Mouse (Mus musculus): ENCODE measurements at regions not wholly inside any gene's neighbourhood (a gene's known extent, or its start where the extent isn't known, plus 50 kb on each side); places are given as distances from the start of the nearest gene placed in this dataset.

GRCm38 (mm10) chr2:128217784-128218467 lies 92.1 kb downstream of the Bcl2l11 start:
- DNase-seq = no peak

DNA sequence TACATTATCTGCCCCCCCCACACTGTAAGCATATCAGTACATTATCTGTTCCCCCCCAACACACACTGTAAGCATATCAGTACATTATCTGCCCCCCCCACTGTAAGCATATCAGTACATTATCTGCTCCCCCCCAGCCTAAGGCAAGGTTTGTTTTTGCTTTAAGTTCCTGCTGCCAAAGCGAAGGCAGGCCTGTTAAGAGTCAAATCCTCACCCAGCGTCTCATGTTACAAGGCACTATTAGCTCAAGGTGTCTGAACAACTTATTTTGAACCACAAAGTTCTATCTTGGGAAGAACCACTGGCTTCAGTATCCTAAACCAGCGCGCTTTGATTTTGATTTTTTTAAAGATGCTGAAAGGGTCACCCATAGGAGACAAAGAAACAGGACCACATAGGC lies 93.1 kb downstream of the Bcl2l11 start:
- DNase-seq = no peak

DNA sequence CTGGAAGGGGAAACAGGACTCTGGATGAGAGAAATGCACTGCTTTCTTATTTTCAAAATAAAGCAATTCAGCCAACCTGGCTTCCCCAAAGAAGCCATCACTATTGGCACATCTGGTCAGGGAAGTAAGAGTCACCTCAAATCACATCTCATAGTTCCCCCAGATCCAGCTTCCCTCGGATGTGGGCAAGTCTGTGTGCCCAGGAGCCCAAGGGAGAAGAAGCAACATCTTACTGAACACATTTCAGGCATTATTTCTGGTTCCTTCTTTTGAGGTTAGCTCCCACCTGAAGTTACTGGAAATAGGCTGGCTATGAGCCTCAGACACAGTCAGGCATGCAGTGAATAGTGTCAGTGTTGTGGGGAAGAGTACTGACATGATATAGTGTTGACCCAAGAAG lies 95.2 kb downstream of the Bcl2l11 start:
- DNase-seq = no peak

GRCm38 (mm10) chr2:128221657-128222056 lies 95.8 kb downstream of the Bcl2l11 start:
- DNase-seq = no peak

- DNase-seq = no peak
These were observed 100.7 kb downstream of the Bcl2l11 start for GRCm38 (mm10) chr2:128226465-128227047.

GRCm38 (mm10) chr2:128229730-128230129 lies 103.9 kb downstream of the Bcl2l11 start:
- DNase-seq = no peak

DNA sequence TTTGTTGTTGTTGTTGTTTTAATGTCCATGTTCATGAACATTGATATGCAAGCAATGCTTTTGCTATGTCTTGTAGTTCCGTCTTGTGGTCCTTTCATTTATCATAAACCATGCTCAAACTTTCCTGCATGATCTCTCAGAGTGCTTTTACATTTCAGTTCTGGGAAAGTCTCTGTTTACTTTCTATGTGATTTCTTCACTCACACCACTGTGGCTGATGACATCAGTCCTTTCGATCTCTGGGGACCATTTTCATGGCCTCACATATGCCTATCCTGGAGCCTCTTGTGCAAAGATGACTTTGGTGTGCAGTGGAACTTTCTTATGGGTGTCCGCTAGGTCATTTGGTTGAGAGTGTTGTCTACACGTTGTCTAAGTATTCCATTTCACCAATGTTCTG lies 105.1 kb downstream of the Bcl2l11 start:
- DNase-seq = no peak

- DNase-seq = no peak
These were observed 105.5 kb downstream of the Bcl2l11 start for GRCm38 (mm10) chr2:128231338-128231737.

- DNase-seq = no peak
These were observed 106.2 kb downstream of the Bcl2l11 start for GRCm38 (mm10) chr2:128232027-128232426.

DNA sequence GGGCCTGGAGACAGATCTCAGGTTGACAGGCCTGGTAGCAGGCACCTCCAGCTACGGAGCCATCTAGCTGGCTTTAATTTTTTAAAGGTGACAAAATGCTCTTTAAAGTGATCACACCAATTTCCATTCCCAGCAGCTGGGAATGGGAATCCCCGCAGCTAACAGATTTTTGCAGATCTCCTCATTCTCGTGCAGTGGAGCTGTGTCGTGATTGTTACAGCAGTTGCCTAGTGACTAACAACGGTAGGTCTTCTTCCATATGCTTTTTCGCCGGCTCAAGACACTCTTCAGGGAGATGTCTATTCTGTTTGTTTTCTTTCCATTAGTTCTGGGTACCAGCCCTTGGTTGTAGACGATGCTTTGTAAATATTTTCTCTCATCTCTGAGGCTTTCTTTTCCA lies 109.3 kb downstream of the Bcl2l11 start:
- no peak for DNase-seq

DNA sequence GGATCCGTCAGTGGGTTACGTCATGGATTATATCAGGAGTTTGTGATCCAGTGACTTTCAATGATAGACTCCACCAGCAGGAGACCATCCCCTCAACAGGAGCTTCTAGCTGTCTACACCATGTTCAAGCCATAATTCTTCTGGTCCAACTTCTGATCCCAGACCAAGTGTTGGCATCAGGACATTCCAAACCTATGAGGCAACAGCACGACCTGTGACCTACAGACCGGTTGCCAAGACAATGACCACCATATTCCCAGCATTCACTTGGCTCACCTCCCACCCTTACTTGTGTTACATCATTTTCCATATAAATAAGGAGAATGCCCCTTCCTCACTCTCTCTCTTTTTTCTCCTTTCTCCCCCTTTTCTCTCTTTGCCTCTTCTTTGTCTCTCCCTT lies 113.6 kb downstream of the Bcl2l11 start:
- no peak for DNase-seq

- no peak for DNase-seq
These were observed 114.2 kb downstream of the Bcl2l11 start for GRCm38 (mm10) chr2:128240054-128240453.

GRCm38 (mm10) chr2:128240536-128241279 lies 114.9 kb downstream of the Bcl2l11 start:
- DNase-seq = peak; percentile 64 to 76

DNA sequence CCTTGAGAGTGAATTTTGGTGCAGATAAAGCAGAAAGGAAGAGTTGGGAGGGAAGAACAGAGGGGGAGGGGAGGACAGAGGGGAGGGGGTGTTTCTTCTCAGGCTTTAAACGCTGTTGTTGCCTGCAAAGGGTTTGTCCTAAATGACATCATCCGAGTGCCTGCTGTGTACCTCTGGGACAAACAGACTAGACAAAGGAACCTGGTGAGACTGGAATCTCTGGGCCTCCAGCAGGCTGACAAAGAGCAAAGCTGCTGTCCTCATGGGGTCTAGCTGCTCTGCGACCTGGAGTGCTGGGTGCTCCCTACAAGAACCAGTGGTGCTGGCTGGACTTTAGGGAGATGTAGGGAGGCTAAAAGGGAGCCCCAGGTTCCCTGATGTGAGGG lies 115.4 kb downstream of the Bcl2l11 start:
- no peak for DNase-seq

DNA sequence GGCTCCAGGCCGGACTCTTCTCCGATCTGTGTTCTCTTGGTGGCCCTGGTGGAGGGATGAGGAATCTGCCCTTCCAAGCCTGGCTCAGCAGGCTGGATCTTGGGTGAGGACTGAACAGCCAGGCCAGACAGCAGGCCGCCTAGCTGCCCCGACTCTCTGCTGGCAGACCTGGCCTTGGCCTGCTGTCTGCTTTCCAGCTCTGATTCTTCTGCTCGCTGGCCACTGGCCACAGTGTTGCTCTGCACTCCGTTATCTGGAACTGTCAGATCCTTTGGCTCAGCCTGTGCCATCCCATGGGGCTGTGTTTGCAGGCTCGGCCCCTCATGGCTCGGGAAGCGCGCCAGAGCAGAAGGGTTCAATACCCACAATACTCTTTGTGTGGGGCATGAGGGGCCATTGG lies 119.7 kb downstream of the Bcl2l11 start:
- DNase-seq = no peak

DNA sequence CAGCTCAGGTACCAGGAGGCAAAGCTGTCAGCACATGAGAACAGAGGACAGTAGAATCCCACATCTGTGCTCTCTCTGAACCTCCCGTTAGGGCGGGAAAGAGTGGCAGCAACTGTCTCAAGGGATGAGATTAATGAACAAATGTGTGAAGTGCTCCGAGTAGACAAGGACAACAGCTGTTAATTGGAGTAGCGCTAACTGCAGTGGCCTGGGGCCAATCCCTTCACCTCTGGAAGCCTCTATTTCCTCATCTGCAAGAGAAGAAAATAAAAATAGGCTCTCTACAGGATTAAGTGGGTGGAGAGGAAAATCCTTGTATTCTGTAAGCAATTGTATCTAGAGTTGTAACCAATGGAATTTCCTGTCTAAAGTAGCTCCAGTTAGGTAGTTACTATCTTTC lies 122.1 kb downstream of the Bcl2l11 start:
- no peak for DNase-seq

- DNase-seq = no peak
These were observed 123.3 kb downstream of the Bcl2l11 start for GRCm38 (mm10) chr2:128249188-128249587.

DNA sequence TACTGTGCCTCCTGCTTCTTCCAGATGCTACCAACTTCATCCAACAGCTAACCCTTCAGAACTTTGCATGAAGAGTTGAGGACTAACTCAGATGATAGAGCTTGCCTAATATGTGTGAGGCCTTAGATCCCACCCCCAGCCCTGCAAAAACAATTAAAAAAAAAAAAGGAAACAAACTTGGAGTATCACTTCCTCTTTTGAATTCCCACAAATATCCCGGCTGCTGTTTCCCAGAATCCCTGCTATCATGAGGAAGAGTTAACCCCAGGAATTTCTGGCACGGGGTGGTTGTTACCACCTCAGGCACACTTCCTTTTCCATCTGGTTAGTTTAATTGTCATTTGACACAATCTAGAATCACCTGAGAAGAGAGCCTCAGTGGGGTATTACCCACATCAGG lies 123.8 kb downstream of the Bcl2l11 start:
- no peak for DNase-seq

GRCm38 (mm10) chr2:128250841-128251240 lies 125.0 kb downstream of the Bcl2l11 start:
- DNase-seq = no peak

GRCm38 (mm10) chr2:128256651-128257050 lies 130.8 kb downstream of the Bcl2l11 start:
- DNase-seq = no peak

- DNase-seq = no peak
These were observed 131.4 kb downstream of the Bcl2l11 start for GRCm38 (mm10) chr2:128257262-128257661.

DNA sequence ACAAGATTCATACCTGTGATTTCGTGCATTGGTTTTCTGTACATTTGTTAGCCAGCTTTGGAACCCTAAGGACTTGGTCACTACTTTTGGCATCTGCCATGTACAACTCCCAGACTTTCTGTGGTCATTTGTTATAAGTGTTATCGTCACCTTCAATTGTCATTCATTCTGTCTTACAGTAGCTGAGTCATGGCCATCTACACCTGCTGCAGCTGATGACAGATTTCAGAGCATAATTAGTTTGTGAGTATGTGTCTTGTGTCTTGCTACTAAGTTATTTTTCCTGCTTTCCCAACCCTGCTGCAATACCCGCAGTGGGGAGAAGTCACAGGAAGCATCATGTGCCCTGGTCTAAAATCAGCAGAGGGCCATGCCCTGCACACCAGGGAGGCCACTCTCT lies 138.0 kb downstream of the Bcl2l11 start:
- no peak for DNase-seq

DNA sequence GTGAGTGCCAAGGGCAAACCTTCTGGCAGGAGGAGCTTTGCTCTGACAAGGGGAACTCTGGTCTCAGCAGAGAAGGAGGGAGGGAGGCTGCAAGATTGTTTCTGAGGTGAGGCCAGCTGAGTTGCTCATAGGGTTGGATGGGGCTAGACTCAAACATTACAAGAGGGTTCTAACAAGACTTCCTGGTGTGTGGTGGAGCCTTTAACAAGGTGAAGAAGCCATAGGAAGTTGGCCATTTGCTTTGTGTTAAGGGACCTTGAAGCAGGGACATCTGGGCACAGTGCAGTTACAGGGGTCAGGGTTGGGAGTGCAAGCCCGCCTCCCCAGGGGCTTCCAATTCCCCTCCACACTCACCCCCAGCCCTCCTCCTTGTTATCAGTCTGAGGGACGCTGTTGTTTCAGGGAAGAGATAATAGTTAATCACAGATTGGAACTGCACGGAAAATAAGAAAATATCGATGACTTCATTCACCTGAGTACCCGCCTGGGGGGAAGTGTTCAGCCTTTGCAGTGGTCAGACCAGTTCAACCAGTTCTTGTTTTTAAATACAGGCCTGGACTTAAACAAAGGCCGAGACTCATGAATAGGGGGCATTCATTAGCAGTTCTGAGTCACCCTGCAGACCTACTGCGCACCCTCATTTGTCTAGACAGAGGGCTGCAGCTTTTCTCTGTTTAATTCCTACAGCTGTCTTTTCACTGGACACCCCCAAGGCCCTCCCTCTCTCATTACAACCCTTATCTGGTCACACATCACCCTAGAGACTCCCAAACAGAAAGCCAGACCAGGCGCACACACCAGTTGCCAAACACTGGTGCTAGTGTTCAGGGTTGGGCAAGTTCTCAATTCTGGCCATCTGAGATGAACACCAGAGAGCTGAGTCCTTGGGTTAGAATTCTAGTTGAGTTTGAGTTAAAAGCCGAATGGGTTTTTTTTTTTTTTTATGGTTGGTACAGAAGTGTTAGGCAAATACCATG lies 139.5 kb downstream of the Bcl2l11 start:
- DNase-seq = peak; percentile 50 to 66
